Mouse (Mus musculus): ENCODE data around the gene Rita1.

DNA sequence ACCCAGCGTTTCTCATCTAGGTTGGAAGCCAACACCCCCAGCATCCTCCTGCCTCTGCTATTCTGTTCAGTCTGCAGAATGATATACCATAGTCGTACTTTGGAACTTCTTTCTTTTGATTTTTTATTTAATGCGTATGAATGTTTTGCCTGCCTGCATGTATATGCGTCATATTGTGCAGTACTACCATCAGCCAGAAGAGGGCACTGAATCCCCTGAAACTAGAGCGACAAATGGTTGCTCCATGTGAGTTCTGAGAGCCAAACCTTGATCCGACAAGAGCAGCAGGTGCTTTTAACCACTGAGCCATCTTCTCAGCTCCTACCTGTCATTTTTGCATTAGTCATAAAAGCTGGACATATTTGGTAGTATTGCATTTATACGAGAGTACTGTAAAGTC is 20.2 kb downstream of the Rita1 start:
- TF ChIP-seq CTCF (IDR thresholded peaks at IDR 0.05; ENCODE audit: low read depth) (peak; percentile 72), EP300 (IDR thresholded peaks at IDR 0.05; ENCODE audit: low read depth) (no peak)
